Mouse (Mus musculus): ENCODE data around the gene Olfr136.

The Olfr136 gene

DNA sequence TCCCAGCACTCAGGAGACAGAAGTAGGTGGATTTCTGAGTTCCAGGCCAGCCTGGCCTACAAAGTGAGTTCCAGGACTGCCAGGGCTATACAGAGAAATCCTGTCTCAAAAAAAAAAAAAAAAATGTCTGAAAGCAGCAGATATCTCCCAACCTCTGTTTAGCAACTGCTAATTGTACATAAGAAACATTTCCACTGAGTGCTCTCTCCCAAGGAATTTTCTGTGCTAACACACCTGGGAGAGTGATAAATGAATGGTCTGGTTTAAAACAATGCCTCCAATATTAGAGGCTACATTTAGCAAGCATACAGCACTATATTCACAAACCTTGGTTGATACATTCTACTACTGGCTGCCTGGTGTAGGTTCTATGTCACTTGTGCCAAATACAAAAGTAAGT is at the start of gene Olfr136:
TSS of gene Olfr136 (plus strand) at position 301 of the 400 bp plus-strand sequence.
- DNase-seq (ENCODE audit: low spot score in 2 of 2), result no peak

DNA sequence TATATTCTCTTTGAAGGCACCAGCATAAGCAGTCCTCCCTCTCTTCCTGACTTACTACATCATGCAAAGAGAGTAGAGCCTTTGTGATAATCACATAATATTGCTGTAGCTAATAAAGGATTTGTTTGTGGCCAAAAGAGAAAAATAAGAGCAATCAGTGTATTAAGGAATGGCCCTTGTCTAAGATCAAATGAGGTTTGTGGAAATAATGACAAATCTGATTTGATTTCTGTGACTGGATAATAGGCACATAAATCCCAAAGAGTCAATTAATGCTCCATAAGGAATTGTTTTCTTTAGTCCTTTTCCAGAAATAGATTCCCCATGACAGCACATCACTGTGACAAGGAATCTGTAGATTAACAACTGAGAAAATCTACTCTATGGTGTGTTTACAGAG is 22.2 kb upstream of the Olfr136 start, which contains the start of gene Olfr137:
TSS of gene Olfr137 (minus strand) at position 101 of the 400 bp plus-strand sequence.
- DNase-seq (ENCODE audit: low spot score in 2 of 2), result no peak

All from urinary bladder, postnatal 4 days (tissue).